Mouse (Mus musculus): ENCODE measurements around the gene Tbx1. TPM values are rescaled to one million over a fixed set of nuclear protein-coding genes. Genes with fewer than 3 reads are reported as not detected.

Tbx1 gene
- total and polyA plus RNA-seq, 3 experiments, result not detected

DNA sequence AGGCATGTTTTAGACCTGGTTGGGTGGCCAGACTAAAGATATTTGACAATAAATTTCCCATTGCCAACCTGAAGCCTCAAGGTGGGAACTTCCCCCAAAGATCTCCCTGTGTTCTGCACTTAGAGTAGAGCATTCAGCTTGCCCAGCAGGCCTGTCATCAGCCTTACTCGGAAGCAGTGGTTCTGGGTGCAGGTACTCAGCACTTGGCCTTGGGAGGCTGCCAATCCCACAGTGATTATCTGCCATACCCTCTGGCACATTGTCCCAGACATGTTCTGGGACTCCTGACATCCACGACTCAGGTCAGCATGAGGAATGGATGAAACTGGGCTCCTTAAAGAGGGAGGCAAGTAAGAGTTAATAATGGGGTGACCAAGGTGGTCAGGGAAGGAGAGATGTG lies 26.0 kb downstream of the Tbx1 start:
- TF ChIP-seq CTCF (IDR thresholded peaks at IDR 0.05 in 2 of 3, conservative IDR thresholded peaks at IDR 0.05 in 1 of 3; ENCODE audit: control insufficient read depth in 1 of 3, insufficient read depth in 1 of 3, low read depth in 2 of 3, low read length in 3 of 3, poor library complexity in 1 of 3, severe bottlenecking in 1 of 3), result no peak
- TF ChIP-seq POLR2AphosphoS5 (IDR thresholded peaks at IDR 0.05; ENCODE audit: borderline replicate concordance, low read depth, low read length), result no peak
- no peak for TF ChIP-seq MXI1 (IDR thresholded peaks at IDR 0.05; ENCODE audit: low read depth, low read length)
- no peak for TF ChIP-seq GATA1 (IDR thresholded peaks at IDR 0.05; ENCODE audit: low read depth, low read length)
- TF ChIP-seq RCOR1 (IDR thresholded peaks at IDR 0.05; ENCODE audit: low read depth, low read length), result no peak
- TF ChIP-seq EP300 (IDR thresholded peaks at IDR 0.05; ENCODE audit: low read depth in 1 of 2, low read length in 2 of 2), result no peak
- no peak for TF ChIP-seq ETS1 (IDR thresholded peaks at IDR 0.05; ENCODE audit: low read depth, low read length)
- no peak for TF ChIP-seq CHD1 (IDR thresholded peaks at IDR 0.05; ENCODE audit: low read depth, low read length)
- TF ChIP-seq MAZ (IDR thresholded peaks at IDR 0.05; ENCODE audit: low read depth, low read length), result no peak
- TF ChIP-seq USF2 (IDR thresholded peaks at IDR 0.05; ENCODE audit: borderline replicate concordance in 1 of 2, insufficient read depth in 1 of 2, low read depth in 1 of 2, low read length in 2 of 2), result no peak
- TF ChIP-seq ZC3H11A (IDR thresholded peaks at IDR 0.05; ENCODE audit: low read depth, low read length), result no peak
- no peak for TF ChIP-seq TAL1 (IDR thresholded peaks at IDR 0.05; ENCODE audit: low read length)
- no peak for TF ChIP-seq MAX (IDR thresholded peaks at IDR 0.05; ENCODE audit: low read length)
- TF ChIP-seq NELFE (IDR thresholded peaks at IDR 0.05; ENCODE audit: low read depth, low read length), result no peak
- no peak for TF ChIP-seq MEF2A (IDR thresholded peaks at IDR 0.05; ENCODE audit: extremely low read depth, insufficient replicate concordance, low read depth, low read length, poor library complexity, severe bottlenecking)
- no peak overlapping the region for H3K27ac ChIP-seq (ENCODE audit: control insufficient read depth, low read depth, low read length)
- H3K36me3 ChIP-seq (ENCODE audit: control insufficient read depth in 1 of 2, insufficient read depth in 2 of 2, low read length in 2 of 2), result no peaks in the 10 kb centered on the region
- no peak overlapping the region for H3K9ac ChIP-seq (ENCODE audit: control insufficient read depth, low read depth, low read length, poor library complexity, severe bottlenecking)
- no peaks in the 10 kb centered on the region for H3K4me1 ChIP-seq (ENCODE audit: control insufficient read depth in 1 of 2, insufficient read depth in 2 of 2, low read length in 2 of 2)
- no peaks in the 10 kb centered on the region for H3K79me2 ChIP-seq (ENCODE audit: control insufficient read depth, insufficient read depth, low read length, poor library complexity)
- peak; percentile 22 for DNase-seq (ENCODE audit: low read depth, low spot score)
- no peaks in the 10 kb centered on the region for H3K27me3 ChIP-seq (ENCODE audit: control insufficient read depth in 1 of 2, insufficient read depth in 2 of 2, low read length in 2 of 2)
- H3K4me3 ChIP-seq (ENCODE audit: control insufficient read depth in 1 of 2, insufficient read depth in 1 of 2, low read depth in 2 of 2, low read length in 2 of 2), result no peak overlapping the region
- no peaks in the 10 kb centered on the region for H3K9me3 ChIP-seq (replicated peaks; ENCODE audit: insufficient read depth, low read length)

- no peak overlapping the region for H3K9ac ChIP-seq (ENCODE audit: control insufficient read depth, low read depth, low read length, poor library complexity, severe bottlenecking)
- H3K4me1 ChIP-seq (ENCODE audit: control insufficient read depth in 1 of 2, insufficient read depth in 2 of 2, low read length in 2 of 2), result no peaks in the 10 kb centered on the region
- no peak overlapping the region for H3K4me3 ChIP-seq (ENCODE audit: control insufficient read depth in 1 of 2, insufficient read depth in 1 of 2, low read depth in 2 of 2, low read length in 2 of 2)
- no peaks in the 10 kb centered on the region; a peak in 1 of 4 replicates for H3K36me3 ChIP-seq (ENCODE audit: control insufficient read depth in 1 of 2, insufficient read depth in 2 of 2, low read length in 2 of 2)
- no peak for DNase-seq (ENCODE audit: low read depth, low spot score)
- no peak overlapping the region for H3K27ac ChIP-seq (ENCODE audit: control insufficient read depth, low read depth, low read length)
- no peaks in the 10 kb centered on the region for H3K27me3 ChIP-seq (ENCODE audit: control insufficient read depth in 1 of 2, insufficient read depth in 2 of 2, low read length in 2 of 2)
- TF ChIP-seq GABPA (IDR thresholded peaks at IDR 0.05; ENCODE audit: low read depth, low read length) (no peak), MAZ (IDR thresholded peaks at IDR 0.05; ENCODE audit: low read depth, low read length) (no peak), BHLHE40 (IDR thresholded peaks at IDR 0.05; ENCODE audit: borderline replicate concordance, low read depth, low read length) (no peak), KAT2A (conservative IDR thresholded peaks at IDR 0.05; ENCODE audit: low read depth, low read length) (no peak), HCFC1 (IDR thresholded peaks at IDR 0.05; ENCODE audit: low read depth, low read length) (no peak), GATA1 (IDR thresholded peaks at IDR 0.05; ENCODE audit: low read depth, low read length) (no peak), POLR2AphosphoS2 (IDR thresholded peaks at IDR 0.05; ENCODE audit: low read length) (no peak), TCF12 (IDR thresholded peaks at IDR 0.05; ENCODE audit: low read depth, low read length) (no peak), NRF1 (IDR thresholded peaks at IDR 0.05; ENCODE audit: insufficient read depth, low read depth, low read length, poor library complexity, severe bottlenecking) (no peak), USF1 (IDR thresholded peaks at IDR 0.05; ENCODE audit: low read depth, low read length) (no peak), CHD1 (IDR thresholded peaks at IDR 0.05; ENCODE audit: low read depth, low read length) (no peak), ZMIZ1 (IDR thresholded peaks at IDR 0.05; ENCODE audit: low read depth, low read length) (no peak), JUND (IDR thresholded peaks at IDR 0.05; ENCODE audit: low read depth, low read length) (no peak), MYB (IDR thresholded peaks at IDR 0.05; ENCODE audit: low read depth, low read length) (no peak), POLR2AphosphoS5 (IDR thresholded peaks at IDR 0.05; ENCODE audit: borderline replicate concordance, low read depth, low read length) (no peak), ELF1 (IDR thresholded peaks at IDR 0.05; ENCODE audit: low read depth, low read length) (no peak), POLR2A (IDR thresholded peaks at IDR 0.05; ENCODE audit: control insufficient read depth in 1 of 2, insufficient read depth in 1 of 2, low read depth in 1 of 2, low read length in 2 of 2, poor library complexity in 1 of 2) (no peak)
- no peaks in the 10 kb centered on the region for H3K79me2 ChIP-seq (ENCODE audit: control insufficient read depth, insufficient read depth, low read length, poor library complexity)
- H3K9me3 ChIP-seq (replicated peaks; ENCODE audit: insufficient read depth, low read length), result no peaks in the 10 kb centered on the region
Measured at GRCm38 (mm10) chr16:18556461-18556860, 34.0 kb downstream of the Tbx1 start.
